Mouse (Mus musculus) limb, embryonic 15.5 days (tissue): Measurements from ENCODE around the gene Crebl2. TPM values are rescaled to one million over a fixed set of nuclear protein-coding genes. Genes with fewer than 3 reads are reported as not detected.

ENCODE experiments used
- ATAC-seq: fragments of 200-750 bp; cut with Nextera tagmentation; 2 replicates; pipeline ENCODE4 v1.8.0; 2017; ENCODE audit warnings: low read depth, moderate TSS enrichment; ENCODE audit not compliant: insufficient number of reproducible peaks, low FRiP score, low TSS enrichment
- H3K27ac ChIP-seq: fragments of 300-500 bp; sonication (generic); 2 replicates; pipeline ENCODE4 v1.5.1; 2015; ENCODE audit warnings: moderate library complexity, mild to moderate bottlenecking, inconsistent platforms
- H3K27me3 ChIP-seq: fragments of 300-500 bp; sonication (generic); 2 replicates; pipeline ENCODE4 v1.6.1; 2015; ENCODE audit warnings: inconsistent platforms
- H3K36me3 ChIP-seq: fragments of 300-500 bp; sonication (generic); 2 replicates; pipeline ENCODE4 v1.6.1; 2015; ENCODE audit warnings: inconsistent platforms
- H3K4me1 ChIP-seq: fragments of 300-500 bp; sonication (generic); 2 replicates; pipeline ENCODE4 v1.6.1; 2015; ENCODE audit warnings: inconsistent platforms
- H3K4me2 ChIP-seq: fragments of 300-500 bp; sonication (generic); 2 replicates; pipeline ENCODE4 v1.6.1; 2015; ENCODE audit warnings: mild to moderate bottlenecking, inconsistent platforms
- H3K4me3 ChIP-seq: fragments of 300-500 bp; sonication (generic); 2 replicates; pipeline ENCODE4 v1.5.1; 2015; ENCODE audit warnings: mild to moderate bottlenecking, inconsistent platforms
- H3K9ac ChIP-seq: fragments of 300-500 bp; sonication (generic); 2 replicates; pipeline ENCODE4 v1.6.1; 2015; ENCODE audit warnings: inconsistent platforms
- H3K9me3 ChIP-seq: fragments of 300-500 bp; sonication (generic); 2 replicates; pipeline ENCODE4 v1.6.1; 2016; ENCODE audit warnings: inconsistent platforms
- WGBS: fragments of 180-500 bp; shearing (Covaris S2); methylation state at CpG from one replicate; pipeline ENCODE4 v1.1.7; 2015; 5-methylcytosine and 5-hydroxymethylcytosine counted together
- polyA plus RNA-seq: library from polyadenylated mRNA; unstranded; fragments of >200 nt; fragmentation: Nextera tagmentation; extraction: Ambion mirVana; gene quantifications from 2 replicates; pipeline ENCODE4 v1.2.1, GENCODE M21; 2015

Crebl2 gene
- polyA plus RNA-seq, 1 experiment from 2014 or later, result 3.9 TPM

DNA sequence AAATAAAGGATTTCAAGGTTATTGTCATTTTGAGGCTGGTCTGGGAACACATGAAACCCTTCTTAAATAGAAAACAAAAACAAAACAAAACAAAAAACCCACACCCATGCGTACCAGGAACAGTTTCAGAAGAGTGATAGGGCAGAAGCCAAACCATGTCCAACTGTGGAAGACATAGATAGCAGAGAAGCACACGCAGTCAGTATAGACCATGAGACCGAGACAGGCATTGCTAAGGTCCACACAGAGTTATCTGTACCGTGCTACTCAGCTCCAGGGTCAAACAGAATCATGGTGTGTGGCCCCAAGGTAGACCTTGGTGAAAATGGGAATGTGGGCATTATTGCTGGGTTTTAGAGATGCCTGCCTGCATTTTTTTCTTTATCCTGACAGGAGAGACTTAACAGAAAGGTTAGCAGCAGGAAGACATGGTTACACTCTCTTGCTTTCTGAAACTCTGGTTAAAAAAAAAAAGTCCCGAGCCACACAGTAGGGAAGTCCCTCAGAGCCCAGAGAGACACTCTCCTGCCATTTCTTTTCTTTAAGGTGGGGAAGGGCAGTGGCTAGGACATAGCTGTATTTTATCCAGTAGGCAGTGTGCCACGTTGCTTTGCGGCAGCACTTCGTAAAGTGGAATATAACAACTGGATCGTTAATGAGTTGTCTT lies 4.8 kb downstream of the Crebl2 start:
- ATAC-seq, result no peak
- H3K27me3 ChIP-seq, result no peaks in the 10 kb centered on the region

GRCm38 (mm10) chr6:134838111-134838510 lies 8.2 kb downstream of the Crebl2 start:
- H3K9me3 ChIP-seq, result no peaks in the 10 kb centered on the region
- H3K27ac ChIP-seq, result no peak overlapping the region
- H3K27me3 ChIP-seq, result no peaks in the 10 kb centered on the region
- ATAC-seq, result no peak
- no peaks in the 10 kb centered on the region for H3K4me1 ChIP-seq
- no peak overlapping the region for H3K9ac ChIP-seq
- no peak overlapping the region for H3K4me3 ChIP-seq
- WGBS, result 93% methylated on average over 4 of the region's 4 CpGs
- H3K4me2 ChIP-seq, result no peak overlapping the region
- 0 out of 2 replicates have a peak, but pooled peaks cover 2% of the 10 kb centered on the region for H3K36me3 ChIP-seq

More for the DNA sequence above, 4.8 kb downstream of the Crebl2 start:
- Histone ChIP-seq H3K4me3 (no peak overlapping the region), H3K9ac (no peak overlapping the region), H3K27ac (no peak overlapping the region), H3K4me2 (no peak overlapping the region), H3K36me3 (0 out of 2 replicates have a peak, but pooled peaks cover 2% of the 10 kb centered on the region), H3K4me1 (no peaks in the 10 kb centered on the region), H3K9me3 (no peaks in the 10 kb centered on the region)
- WGBS, result 69% methylated on average over 9 of the region's 9 CpGs

GRCm38 (mm10) chr6:134840346-134840745 lies 10.4 kb downstream of the Crebl2 start:
- Histone ChIP-seq H3K9me3 (no peaks in the 10 kb centered on the region), H3K27ac (no peak overlapping the region), H3K4me3 (no peak overlapping the region), H3K4me2 (no peak overlapping the region), H3K9ac (no peak overlapping the region), H3K27me3 (no peaks in the 10 kb centered on the region), H3K4me1 (no peaks in the 10 kb centered on the region), H3K36me3 (0 out of 2 replicates have a peak, but pooled peaks cover 2% of the 10 kb centered on the region)
- no peak for ATAC-seq
- 66% methylated on average over 2 of the region's 2 CpGs for WGBS

DNA sequence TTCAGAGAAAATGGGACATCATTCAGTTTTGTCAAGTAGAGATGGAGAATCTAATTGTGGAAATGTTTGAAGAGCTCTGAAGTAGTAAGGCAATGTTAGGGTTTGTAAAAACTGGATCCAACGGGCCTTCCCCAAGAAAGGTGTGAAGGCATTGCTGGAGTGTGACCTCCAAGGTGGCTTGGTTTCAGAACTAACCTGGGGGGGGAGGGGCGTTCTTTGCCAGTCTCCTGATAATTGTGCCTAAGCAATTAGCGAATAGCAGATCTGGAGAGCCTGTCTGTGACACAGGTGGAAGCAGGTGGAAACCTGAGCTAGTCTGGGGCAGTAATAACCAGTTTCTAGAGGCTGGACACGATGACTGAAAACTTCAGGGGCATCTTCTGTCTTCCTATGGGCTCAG lies 15.8 kb downstream of the Crebl2 start:
- peaks cover 11% of the 10 kb centered on the region for H3K36me3 ChIP-seq
- H3K9ac ChIP-seq, result no peak overlapping the region
- no peak for ATAC-seq
- 67% methylated on average over 4 of the region's 4 CpGs for WGBS
- no peaks in the 10 kb centered on the region for H3K4me1 ChIP-seq
- no peaks in the 10 kb centered on the region for H3K9me3 ChIP-seq
- H3K4me3 ChIP-seq, result no peak overlapping the region
- no peak overlapping the region for H3K27ac ChIP-seq
- H3K27me3 ChIP-seq, result no peaks in the 10 kb centered on the region
- no peak overlapping the region for H3K4me2 ChIP-seq

GRCm38 (mm10) chr6:134846308-134846707 lies 16.4 kb downstream of the Crebl2 start:
- no peak for ATAC-seq
- no peak overlapping the region for H3K9ac ChIP-seq

DNA sequence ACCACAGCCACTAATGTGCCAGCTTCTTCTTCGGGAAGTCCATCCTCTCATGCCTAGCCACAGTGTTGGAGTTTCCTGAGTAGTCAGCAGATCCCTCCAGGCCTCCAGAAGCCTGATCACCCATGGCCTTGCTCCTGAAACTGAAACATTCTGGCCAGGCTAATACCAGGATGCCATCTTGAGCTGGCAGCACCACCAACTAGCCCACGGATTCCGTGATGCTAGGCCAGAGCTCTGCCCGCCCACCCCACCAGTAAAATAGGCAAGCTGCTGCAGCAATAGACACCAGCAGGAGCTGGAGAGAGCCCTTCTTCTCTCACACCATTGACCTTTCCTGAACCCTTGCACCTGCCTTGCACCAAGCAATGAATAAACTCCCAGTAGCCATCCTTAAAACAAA lies 17.6 kb downstream of the Crebl2 start:
- Histone ChIP-seq H3K4me1 (no peaks in the 10 kb centered on the region), H3K9ac (no peak overlapping the region), H3K9me3 (no peaks in the 10 kb centered on the region), H3K4me3 (no peak overlapping the region), H3K27me3 (no peaks in the 10 kb centered on the region), H3K27ac (no peak overlapping the region), H3K4me2 (no peak overlapping the region), H3K36me3 (peaks cover 15% of the 10 kb centered on the region)
- ATAC-seq, result no peak
- 89% methylated on average over 4 of the region's 4 CpGs for WGBS

More at GRCm38 (mm10) chr6:134846308-134846707, 16.4 kb downstream of the Crebl2 start:
- WGBS, result 83% methylated on average over 6 of the region's 6 CpGs
- Histone ChIP-seq H3K27ac (no peak overlapping the region), H3K36me3 (peaks cover 15% of the 10 kb centered on the region), H3K4me2 (no peak overlapping the region), H3K4me1 (no peaks in the 10 kb centered on the region), H3K27me3 (no peaks in the 10 kb centered on the region), H3K9me3 (no peaks in the 10 kb centered on the region), H3K4me3 (no peak overlapping the region)

GRCm38 (mm10) chr6:134848197-134848890 lies 18.4 kb downstream of the Crebl2 start:
- no peak overlapping the region for H3K27ac ChIP-seq
- no peak overlapping the region for H3K4me2 ChIP-seq
- 81% methylated on average over 5 of the region's 5 CpGs for WGBS
- H3K36me3 ChIP-seq, result peaks cover 15% of the 10 kb centered on the region
- no peak overlapping the region for H3K9ac ChIP-seq
- H3K27me3 ChIP-seq, result no peaks in the 10 kb centered on the region
- no peak for ATAC-seq
- no peak overlapping the region for H3K4me3 ChIP-seq
- no peaks in the 10 kb centered on the region for H3K4me1 ChIP-seq
- no peaks in the 10 kb centered on the region for H3K9me3 ChIP-seq

GRCm38 (mm10) chr6:134849461-134849860 lies 19.5 kb downstream of the Crebl2 start:
- H3K27me3 ChIP-seq, result no peaks in the 10 kb centered on the region
- no peaks in the 10 kb centered on the region for H3K4me1 ChIP-seq
- H3K27ac ChIP-seq, result no peak overlapping the region
- H3K9me3 ChIP-seq, result no peaks in the 10 kb centered on the region
- no peak overlapping the region for H3K9ac ChIP-seq
- 76% methylated on average over 2 of the region's 2 CpGs for WGBS
- ATAC-seq, result no peak
- H3K36me3 ChIP-seq, result peaks cover 15% of the 10 kb centered on the region
- H3K4me2 ChIP-seq, result no peak overlapping the region
- no peak overlapping the region for H3K4me3 ChIP-seq

DNA sequence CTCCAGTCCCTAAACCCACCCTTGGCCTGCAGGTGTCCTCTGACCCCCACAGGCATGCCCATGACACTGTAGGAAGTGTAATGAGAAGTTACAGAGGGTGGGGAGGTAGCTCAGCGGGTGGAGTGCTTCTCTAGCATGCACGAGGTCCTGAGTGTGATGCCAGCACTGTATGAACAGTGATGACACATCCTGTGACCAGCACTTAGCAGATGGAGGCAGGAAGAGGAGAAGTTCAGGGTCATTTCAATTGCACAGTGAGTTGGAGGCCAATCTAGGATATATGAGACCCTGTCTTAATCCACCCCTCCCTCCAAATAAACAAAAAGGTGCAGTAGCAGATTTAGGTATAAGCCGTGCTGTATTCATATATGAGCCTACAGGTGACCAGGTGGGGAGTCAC lies 20.0 kb downstream of the Crebl2 start:
- H3K27me3 ChIP-seq, result no peaks in the 10 kb centered on the region
- 63% methylated on average over 3 of the region's 3 CpGs for WGBS
- no peaks in the 10 kb centered on the region for H3K9me3 ChIP-seq
- H3K4me2 ChIP-seq, result no peak overlapping the region
- H3K4me3 ChIP-seq, result no peak overlapping the region
- no peak overlapping the region for H3K9ac ChIP-seq
- H3K4me1 ChIP-seq, result no peaks in the 10 kb centered on the region
- H3K27ac ChIP-seq, result no peak overlapping the region
- peaks cover 15% of the 10 kb centered on the region for H3K36me3 ChIP-seq
- ATAC-seq, result no peak

GRCm38 (mm10) chr6:134854782-134855181 lies 24.8 kb downstream of the Crebl2 start:
- Histone ChIP-seq H3K9ac (no peak overlapping the region), H3K27ac (no peak overlapping the region), H3K36me3 (peaks cover 26% of the 10 kb centered on the region), H3K4me3 (no peak overlapping the region), H3K4me2 (no peak overlapping the region), H3K27me3 (no peaks in the 10 kb centered on the region), H3K4me1 (no peaks in the 10 kb centered on the region), H3K9me3 (no peaks in the 10 kb centered on the region)
- ATAC-seq, result no peak
- WGBS, result 80% methylated on average over 5 of the region's 5 CpGs

DNA sequence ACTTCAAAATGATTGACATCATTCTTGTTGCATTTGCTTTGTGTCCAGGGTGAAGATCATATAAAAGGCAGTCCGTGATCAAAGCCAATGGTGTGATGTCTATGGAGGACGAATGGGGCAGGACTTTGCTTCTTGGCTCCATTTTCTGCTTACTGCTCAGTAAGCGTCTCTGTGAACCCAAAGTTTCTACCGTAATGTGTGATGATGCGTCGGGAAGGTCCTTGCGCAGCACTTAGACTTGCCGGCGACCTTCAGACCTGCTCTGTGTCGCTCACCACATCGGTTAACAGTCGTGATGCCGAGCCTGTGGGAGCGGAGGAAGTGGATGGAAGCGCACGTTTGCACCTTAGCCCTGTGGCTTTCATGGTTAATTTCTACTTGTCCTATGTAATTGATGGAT lies 26.0 kb downstream of the Crebl2 start:
- no peak overlapping the region for H3K27ac ChIP-seq
- 87% methylated on average over 16 of the region's 16 CpGs for WGBS
- H3K4me1 ChIP-seq, result no peaks in the 10 kb centered on the region
- H3K9ac ChIP-seq, result no peak overlapping the region
- H3K36me3 ChIP-seq, result peaks cover 16% of the 10 kb centered on the region
- H3K27me3 ChIP-seq, result no peaks in the 10 kb centered on the region
- no peaks in the 10 kb centered on the region for H3K9me3 ChIP-seq
- no peak for ATAC-seq
- H3K4me2 ChIP-seq, result no peak overlapping the region
- H3K4me3 ChIP-seq, result no peak overlapping the region

- 85% methylated on average over 6 of the region's 6 CpGs for WGBS
- no peak for ATAC-seq
- H3K4me2 ChIP-seq, result no peak overlapping the region
- H3K4me1 ChIP-seq, result peaks cover 8% of the 10 kb centered on the region
- H3K9ac ChIP-seq, result no peak overlapping the region
- H3K9me3 ChIP-seq, result no peaks in the 10 kb centered on the region
- peaks cover 14% of the 10 kb centered on the region; the same call in 1 of the 2 replicates for H3K36me3 ChIP-seq
- no peak overlapping the region for H3K4me3 ChIP-seq
- no peaks in the 10 kb centered on the region for H3K27me3 ChIP-seq
- H3K27ac ChIP-seq, result no peak overlapping the region
These were observed 29.1 kb downstream of the Crebl2 start for GRCm38 (mm10) chr6:134859021-134859420.
